Mouse (Mus musculus): ENCODE data around the gene Baz1a.

GRCm38 (mm10) chr12:54988323-54988850, 25.8 kb downstream of the Baz1a start:
- TF ChIP-seq CTCF (IDR thresholded peaks at IDR 0.05) (no peak), EP300 (IDR thresholded peaks at IDR 0.05) (no peak)

Data from lung, postnatal 0 days (tissue).